Mouse (Mus musculus): ENCODE data around the gene Gm17693.
"Not testable (repeated sequence)": the region's sequence is repeated elsewhere in the genome, so short reads cannot be mapped to it uniquely, and the experiment has no call there.

Gene Gm17693

GRCm38 (mm10) chrX:125705144-125705543 lies at the start of gene Gm17693:
Gene Gm17693 (plus strand): TSS chrX:125705444.
- DNase-seq = not testable (repeated sequence)

Measured in right cerebral cortex, postnatal 4 days (tissue).